Mouse (Mus musculus) left cerebral cortex, adult 18-20 months (tissue): Measurements from ENCODE around the gene Csde1. TPM values are rescaled to one million over a fixed set of nuclear protein-coding genes. Genes with fewer than 3 reads are reported as not detected.
A peak's percentile ranks its signal among the peaks of the same experiment; 100 is the strongest.

Experiments
- DNase-seq, 2 experiments: peaks; one replicate each; pipeline ENCODE4 v3.0.0; 2021 to 2022; ENCODE audit warnings: low spot score in 2 of 2, mixed read lengths in 1 of 2
- long read RNA-seq, 2 experiments: library from polyadenylated mRNA; stranded (forward); transcript quantifications; one replicate each; pipeline ENCODE4 v2.0.0; 2021
- total RNA-seq, 2 experiments: library from RNA; stranded (reverse); gene quantifications; 2 replicates each; pipeline ENCODE4 v1.2.3; 2021

Csde1 gene
- total RNA-seq: 100 to 1,000 TPM; 234 to 238 TPM
- long read RNA-seq, experiment 1, full-length matches to known transcripts: 65 of 97 reads
- long read RNA-seq, experiment 1, partial matches to known transcripts: 24 of 97 reads
- long read RNA-seq, experiment 1, other reads (novel, unspliced or antisense): 8 of 97 reads
- long read RNA-seq, experiment 2, full-length matches to known transcripts: 62 of 80 reads
- long read RNA-seq, experiment 2, partial matches to known transcripts: 11 of 80 reads
- long read RNA-seq, experiment 2, other reads (novel, unspliced or antisense): 7 of 80 reads

- peak; percentile 97 to 98 for DNase-seq
These were observed at the start of gene Csde1 for GRCm38 (mm10) chr3:103020249-103020942. TSS of gene Csde1 (plus strand) at chr3:103020426.

- no peak for DNase-seq
These were observed 49.7 kb upstream of the Csde1 start for GRCm38 (mm10) chr3:102970508-102970907.

DNA sequence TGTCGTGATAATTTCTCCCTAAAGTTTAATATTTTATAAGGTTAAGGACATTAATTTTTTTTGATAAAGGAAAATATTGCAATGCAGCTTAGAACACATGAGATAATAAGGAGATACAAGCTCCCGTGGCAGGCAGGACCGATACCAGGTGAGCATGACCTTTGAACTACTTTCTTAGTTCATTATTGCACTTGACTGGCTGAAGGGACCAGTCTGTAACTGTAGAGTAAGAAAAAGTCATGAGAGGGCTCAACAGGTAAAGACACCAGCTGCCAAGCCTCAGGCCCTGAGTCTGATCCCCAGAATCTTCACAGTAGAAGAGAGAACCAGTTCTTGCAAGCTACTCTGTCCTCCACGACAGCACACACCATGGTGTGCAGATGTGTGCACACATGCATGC, 43.3 kb upstream of the Csde1 start:
- DNase-seq: no peak

DNA sequence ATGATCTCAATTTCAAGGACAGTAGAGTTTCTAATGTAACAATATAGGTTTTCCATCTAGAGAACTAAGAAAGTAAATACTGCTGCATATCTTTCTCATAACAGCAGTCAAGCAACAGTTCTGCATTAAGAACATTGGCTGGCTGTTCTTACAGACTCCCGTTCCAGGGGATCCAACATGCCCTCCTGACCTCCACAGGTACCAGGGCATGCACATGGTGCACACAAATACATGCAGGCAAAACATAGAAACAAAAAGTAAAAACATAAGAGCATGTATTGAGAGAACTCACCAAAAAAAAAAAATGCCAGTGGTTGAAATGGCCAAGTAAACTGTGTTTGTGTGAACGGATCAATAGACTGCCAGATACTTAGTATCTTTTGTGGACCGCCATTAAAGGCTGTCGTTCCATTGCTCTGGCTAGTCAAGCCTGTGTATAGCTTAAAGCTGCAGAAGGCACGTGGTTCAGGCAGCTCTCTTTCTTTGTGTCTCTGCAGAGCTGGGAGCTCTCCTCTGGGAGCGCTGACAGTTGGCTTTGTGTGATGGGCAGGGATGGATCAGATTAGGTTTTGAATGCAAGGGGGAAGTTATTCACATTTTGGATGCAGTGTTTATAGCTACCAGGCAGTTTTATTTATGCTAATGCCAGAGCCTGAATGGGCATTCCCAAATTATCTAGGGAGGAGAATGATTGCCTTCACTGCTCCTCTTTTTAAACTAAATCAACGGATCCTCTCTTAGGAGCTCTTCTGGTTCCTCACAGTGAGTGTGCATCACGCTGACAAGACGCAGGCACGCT, 40.5 kb upstream of the Csde1 start:
- no peak for DNase-seq

GRCm38 (mm10) chr3:102980349-102980736, 39.9 kb upstream of the Csde1 start:
- no peak for DNase-seq

GRCm38 (mm10) chr3:102991041-102991440, 29.2 kb upstream of the Csde1 start:
- DNase-seq: no peak

DNA sequence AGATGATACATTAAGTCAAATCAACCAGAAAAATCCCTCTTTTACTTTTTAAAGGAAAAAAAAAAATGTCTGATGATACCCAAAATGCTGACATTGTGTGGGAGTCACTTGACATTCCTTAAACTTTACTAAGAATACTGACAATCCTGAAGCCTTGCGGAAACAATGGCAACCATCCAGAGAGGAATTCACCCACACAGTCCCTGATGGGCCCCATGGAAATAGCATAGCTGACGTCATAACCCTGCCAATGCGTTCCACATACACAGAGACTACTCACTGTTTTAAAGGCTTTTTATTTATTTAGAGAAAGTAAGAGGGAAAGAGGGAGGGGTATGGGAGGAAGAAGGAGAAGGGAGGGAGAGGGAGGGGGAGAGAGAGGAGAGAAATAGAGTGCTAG, 27.3 kb upstream of the Csde1 start:
- no peak for DNase-seq

DNA sequence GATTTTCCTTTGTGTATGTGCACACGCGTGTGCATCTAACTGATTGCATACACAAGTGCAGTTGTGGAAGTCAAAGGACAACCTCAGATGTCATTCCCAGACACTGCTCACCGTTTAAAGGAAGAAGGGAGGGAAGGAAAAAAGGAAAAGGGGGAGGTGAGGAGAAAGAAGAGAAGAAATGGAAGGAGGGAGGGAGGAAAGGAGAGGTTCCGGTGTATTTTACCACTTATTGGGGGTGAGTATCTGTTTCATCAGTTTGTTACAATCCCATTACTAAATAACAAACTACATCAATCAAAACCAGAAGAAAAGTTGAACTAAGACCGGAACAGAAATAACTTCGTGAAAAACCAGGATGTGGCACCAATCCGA, 25.0 kb upstream of the Csde1 start:
- no peak for DNase-seq

GRCm38 (mm10) chr3:102995605-102996321, 24.5 kb upstream of the Csde1 start, which contains the start of gene Sike1:
TSS of gene Sike1 (plus strand) at chr3:102995708.
- DNase-seq: peak; percentile 94 to 97

- DNase-seq: no peak
These were observed 23.2 kb upstream of the Csde1 start for GRCm38 (mm10) chr3:102997036-102997435.

DNA sequence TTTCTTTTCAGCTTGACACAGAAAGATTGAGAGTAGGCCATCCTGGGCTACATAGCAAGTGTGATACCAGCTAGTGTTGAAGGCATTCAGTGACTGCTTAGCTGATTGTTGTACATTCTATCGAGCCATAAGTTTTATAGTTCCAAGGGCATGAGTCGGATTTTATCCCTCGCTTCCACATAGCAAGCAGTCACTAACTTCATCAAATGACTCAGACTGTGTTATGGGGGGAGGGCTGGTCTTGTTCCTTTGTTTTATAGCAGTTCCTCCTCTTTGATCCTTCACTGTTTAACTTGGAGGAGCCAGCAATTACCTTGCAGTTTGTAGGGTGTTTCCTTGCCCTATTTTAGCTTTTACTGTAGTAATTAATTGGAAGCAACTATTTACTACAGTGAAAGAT, 22.6 kb upstream of the Csde1 start:
- DNase-seq: no peak

DNA sequence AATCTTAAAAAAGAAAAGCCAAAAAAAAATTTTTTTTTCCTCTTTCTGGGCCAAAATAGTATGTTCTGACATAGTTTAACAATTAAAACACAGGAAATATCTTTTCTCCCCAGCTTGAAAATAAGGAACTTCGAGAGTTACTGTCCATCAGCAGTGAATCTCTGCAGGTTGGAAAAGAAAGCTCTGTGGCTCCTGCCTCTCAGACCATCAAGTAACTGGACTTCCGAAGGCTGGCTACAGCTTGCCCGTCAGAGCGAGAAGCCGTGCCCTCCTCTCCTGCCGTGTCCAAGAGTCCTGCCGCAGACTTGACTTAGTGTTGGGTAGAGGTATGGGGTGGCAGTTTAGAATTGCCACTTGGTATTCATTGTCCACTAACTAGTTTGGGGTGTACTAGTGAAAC, 18.6 kb upstream of the Csde1 start:
- DNase-seq: no peak

DNA sequence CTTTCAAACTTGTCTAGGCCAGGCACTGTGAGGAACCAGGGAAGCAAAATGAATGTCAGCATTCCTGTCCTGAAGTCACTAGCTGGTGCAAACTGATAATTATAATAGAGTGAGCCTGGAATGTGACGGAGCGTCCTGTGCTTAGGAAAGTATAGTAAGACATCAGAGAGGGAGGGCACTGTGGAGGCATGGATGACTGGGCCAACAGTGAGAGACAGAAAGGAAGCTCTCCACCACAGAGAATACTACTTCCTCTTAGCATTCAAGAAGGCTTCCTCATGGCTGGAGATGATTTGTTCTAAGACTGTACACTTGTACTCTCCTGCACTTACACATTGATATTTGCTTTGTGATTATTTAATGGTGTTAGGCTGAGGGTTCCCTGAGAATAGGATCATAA, 2.9 kb upstream of the Csde1 start:
- DNase-seq: no peak

DNA sequence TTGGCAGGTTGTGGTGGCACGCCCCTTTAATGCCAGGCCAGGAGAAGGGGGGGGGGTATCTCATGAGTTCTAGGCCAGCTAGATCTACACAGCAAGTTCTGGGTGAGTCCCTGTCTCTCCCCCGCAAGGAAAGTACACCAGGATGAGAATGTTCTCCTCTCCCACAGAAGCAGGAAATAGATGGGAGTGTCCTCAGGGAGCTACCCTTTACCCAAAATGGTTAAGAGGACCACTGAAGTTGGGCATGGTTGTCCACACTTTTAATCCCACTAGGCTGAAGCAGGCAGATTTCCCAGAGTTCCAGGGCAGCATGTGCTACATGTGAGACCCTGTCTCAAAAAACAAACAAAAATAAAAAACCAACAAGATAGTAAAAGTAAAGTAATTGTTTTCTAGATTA, 764 bp upstream of the Csde1 start:
- DNase-seq: no peak

GRCm38 (mm10) chr3:103020943-103021638, 865 bp downstream of the Csde1 start:
- peak; percentile 87 to 92 for DNase-seq

GRCm38 (mm10) chr3:103026174-103026573, 5.9 kb downstream of the Csde1 start:
- no peak for DNase-seq

- no peak for DNase-seq
These were observed 20.1 kb downstream of the Csde1 start for GRCm38 (mm10) chr3:103040285-103040684.

DNA sequence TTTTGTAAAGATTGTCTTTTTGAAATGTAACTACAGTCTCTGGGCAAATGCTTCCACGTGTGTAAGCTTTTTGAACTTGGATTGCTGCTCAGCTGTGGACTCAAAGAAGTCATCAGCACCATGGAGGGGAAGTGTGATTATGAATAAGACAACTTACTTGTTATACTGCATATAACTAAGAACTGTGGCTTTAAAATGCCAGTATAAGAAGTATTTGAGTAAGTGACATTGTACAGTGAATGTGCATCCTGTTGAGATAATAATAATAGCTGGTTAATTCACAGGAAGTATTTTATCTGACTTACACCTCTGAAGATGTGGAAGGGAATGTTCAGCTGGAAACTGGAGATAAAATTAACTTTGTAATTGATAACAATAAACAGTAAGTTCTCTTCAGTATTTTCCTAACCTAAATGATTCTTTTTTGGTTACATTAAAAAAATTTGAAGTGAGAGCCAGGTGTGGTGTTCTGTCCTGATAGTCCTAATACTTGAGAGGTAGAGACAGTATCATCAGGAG, 20.7 kb downstream of the Csde1 start:
- no peak for DNase-seq

DNA sequence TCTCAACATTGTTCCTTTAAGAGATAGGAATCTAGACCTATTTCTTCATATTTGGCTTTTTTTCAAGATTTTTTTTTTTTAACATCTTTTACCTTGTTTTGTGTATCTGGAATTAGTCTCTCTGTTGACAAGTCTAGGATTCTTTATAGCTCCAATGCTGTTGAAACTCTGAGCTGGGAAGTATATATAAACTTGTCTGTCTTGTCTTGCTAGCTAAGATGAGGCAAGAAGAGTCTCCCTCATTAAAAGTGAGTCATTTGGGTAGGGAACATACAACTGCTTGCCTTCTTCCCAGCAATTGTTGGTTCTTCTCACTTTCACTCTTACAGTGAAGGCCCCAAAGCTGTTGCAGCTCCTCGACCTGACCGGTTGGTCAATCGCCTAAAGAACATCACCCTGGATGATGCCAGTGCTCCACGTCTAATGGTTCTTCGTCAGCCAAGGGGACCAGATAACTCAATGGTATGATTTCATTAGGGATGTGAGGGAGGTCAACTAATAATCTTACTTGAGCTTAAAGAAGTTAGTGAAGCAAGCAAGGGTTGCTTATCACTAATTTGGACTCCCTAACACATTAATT, 35.9 kb downstream of the Csde1 start:
- no peak for DNase-seq

DNA sequence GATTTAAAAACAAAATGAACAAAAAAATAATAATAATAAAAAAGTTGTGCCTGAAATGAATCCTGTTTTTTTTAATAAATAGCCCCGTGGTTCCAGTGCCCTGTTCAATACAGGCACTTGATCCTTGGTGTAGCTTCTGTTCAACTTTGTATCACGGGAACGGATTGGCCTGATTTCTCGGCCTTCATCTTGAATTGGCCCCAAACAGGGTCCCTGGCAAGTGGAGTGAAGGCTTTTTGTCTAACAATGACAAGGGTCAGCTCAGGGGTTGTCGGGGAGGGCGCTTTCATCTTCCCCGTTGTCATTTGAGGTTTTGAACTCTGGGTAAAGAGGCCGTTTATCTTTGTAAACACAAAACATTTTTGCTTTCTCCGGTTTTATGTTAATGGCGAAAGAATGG, 37.5 kb downstream of the Csde1 start:
- no peak for DNase-seq
